Mouse (Mus musculus): ENCODE measurements around the gene Pbx1.
A peak's percentile ranks its signal among the peaks of the same experiment; 100 is the strongest.

The Pbx1 gene

DNA sequence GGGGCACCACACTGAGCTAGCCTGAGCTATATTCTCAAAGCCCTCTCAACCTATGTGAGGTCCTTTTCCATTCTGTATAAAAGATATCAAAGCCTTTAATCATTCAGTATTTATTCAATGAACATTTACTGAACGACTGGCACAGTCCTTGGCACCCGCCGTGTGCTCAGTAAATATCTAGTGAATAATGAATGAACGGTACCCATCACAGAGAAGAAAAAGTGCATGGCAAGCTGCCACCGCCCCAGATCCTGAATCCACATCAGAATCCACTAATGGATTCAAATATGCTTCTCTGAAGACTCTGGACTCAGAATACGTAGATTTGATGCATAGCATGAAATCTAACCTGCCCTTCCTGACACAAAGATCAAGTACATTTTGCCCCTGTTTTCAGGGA is 45.9 kb downstream of the Pbx1 start:
- no peak for DNase-seq (ENCODE audit: extremely low read depth, insufficient read length, low spot score)

- DNase-seq (ENCODE audit: extremely low read depth, insufficient read length, low spot score): no peak
Observed at GRCm38 (mm10) chr1:168384594-168384955, 47.5 kb downstream of the Pbx1 start.

DNA sequence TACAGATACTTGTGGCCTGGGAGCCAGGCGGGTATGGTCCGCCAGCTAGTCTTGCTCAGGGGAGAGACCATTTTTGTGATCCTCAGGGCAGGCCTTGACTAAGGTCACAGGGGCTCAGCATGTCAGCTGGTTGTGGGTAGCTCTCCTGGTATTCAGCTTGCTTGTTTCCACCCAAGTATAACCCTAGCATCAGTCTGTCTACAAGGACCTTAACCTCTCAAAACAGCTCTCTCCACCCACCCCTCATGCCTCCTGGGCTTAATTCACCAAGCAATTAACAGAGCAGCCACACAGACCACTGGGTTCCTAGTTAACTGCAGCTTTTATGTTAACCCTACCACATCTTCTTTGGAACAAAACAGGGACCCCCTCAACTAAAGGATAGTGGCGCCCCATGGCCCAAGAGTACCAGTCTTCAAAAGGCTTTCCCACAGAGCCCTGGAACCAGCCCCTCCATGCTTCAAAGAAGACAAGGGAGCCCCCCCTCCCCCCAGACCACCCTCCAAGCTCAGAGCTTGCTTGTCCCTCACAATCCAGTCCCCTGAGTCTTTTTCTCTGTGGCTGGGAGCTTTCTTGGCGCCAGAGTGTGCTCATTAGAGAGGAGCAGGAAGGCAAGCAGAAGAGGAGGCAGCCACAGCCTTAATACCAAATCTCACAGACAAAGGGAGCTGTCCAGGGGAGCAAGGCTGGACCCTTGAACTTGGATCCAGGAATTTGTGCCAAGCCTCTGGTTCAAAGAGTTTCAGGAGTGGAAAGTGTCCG is 48.1 kb downstream of the Pbx1 start:
- DNase-seq (ENCODE audit: extremely low read depth, insufficient read length, low spot score): no peak

DNA sequence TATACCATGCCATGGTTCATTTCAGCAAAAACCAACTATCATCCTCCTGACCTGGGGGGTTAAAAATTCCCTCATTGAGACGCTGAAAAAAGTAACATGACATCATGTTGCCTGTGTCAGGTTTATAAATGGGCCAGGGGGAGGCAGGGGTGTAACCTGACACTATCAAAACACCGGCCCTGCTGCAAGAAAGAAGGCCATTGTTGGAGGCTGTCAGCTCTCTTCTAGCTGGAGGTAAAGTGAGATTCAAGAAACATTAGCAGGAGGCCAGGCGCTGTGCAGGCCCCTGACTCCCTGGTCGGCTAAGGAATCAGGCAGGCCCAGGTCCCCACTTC is 49.3 kb downstream of the Pbx1 start:
- peak; percentile 60 for DNase-seq (ENCODE audit: extremely low read depth, insufficient read length, low spot score)

GRCm38 (mm10) chr1:168382106-168382822 is 49.8 kb downstream of the Pbx1 start:
- no peak for DNase-seq (ENCODE audit: extremely low read depth, insufficient read length, low spot score)

DNA sequence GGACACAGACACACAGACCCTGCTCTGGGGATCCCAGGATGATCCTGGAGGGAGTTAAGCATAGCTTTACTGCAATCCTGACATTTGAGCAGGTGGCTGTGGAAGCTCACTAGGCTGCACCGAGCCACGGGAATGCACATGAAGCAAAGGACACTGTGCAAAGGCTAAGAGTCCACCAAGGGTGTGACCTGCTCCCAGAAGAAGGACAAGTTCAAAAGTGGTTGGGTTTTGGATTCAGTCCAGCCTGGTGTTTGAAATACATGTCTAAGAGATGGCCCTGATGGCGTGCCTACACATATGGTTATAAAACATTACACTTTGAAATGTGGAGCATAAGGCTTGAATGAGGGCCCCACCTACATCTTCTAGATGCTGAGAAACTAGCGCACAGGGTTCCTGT is 50.6 kb downstream of the Pbx1 start:
- no peak for DNase-seq (ENCODE audit: extremely low read depth, insufficient read length, low spot score)

GRCm38 (mm10) chr1:168380241-168380770 is 51.8 kb downstream of the Pbx1 start:
- DNase-seq (ENCODE audit: extremely low read depth, insufficient read length, low spot score): no peak

DNA sequence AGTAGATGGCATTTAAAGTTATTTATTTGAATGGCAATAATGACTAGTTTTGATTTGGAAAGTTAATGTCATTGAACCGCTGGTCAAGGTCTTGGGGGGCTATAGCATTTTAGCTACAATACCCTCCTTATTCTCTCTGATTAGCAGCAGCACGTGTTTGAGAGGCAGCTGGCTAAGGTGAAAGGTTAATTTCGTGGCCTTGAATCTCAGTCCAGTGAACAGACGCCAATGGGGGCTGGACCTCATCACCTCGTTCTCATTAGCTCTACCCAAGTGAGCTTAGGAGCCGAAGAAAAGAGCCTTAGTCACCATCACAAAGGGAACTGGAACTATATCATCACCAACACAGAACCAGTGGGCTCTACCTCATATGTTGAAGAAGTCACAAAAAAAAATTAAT is 54.4 kb downstream of the Pbx1 start:
- DNase-seq (ENCODE audit: extremely low read depth, insufficient read length, low spot score): no peak

DNA sequence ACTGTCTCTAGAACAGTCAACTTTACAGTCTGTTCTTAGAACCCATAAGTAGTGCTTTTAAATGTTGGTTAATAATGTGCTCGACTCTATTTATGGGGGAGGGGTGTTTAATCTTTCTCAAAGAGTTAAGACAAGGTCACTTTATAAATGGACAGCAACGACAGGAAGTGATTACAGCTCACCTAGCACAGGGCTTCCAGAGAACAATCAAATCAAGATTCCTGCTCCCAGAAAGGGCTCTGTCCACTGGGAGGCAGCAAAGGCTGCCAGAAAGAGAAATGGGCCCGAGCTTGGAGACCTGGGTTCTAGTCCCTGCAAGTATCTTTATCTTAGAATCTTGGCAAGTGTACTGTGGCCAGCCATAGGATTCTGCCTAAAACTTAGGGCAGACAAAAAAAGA is 55.7 kb downstream of the Pbx1 start:
- DNase-seq (ENCODE audit: extremely low read depth, insufficient read length, low spot score): no peak

DNA sequence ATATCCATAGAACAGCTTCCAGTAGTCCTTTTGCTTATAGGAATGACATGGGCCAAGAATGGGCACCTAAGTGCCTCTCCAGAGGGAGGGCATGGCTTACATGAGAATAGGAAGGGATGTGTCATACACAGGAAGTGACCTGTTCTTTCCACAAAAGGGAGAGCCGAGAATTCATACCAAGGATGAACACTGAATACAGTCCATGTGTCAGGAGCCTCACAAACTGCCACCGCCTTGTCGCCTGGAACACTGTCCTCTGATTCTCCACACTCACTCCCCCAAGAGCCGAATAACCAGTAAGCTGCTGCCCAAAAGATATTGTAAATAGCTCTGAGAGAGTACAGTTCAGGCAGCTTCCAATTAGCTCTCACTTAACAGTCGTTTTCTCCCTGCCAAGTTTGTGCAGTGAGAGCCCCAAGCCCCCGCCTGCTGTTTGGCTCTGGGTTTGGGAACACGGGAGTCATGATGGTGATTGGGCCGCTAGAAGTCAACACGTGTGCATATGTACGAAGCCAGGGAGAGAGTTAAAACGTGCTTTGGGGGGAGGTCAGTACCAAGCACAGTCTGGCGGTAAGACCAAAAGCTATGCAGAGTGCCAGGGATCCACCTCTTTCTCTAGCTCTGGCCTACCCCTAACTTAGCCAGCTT is 57.0 kb downstream of the Pbx1 start:
- no peak for DNase-seq (ENCODE audit: extremely low read depth, insufficient read length, low spot score)

DNA sequence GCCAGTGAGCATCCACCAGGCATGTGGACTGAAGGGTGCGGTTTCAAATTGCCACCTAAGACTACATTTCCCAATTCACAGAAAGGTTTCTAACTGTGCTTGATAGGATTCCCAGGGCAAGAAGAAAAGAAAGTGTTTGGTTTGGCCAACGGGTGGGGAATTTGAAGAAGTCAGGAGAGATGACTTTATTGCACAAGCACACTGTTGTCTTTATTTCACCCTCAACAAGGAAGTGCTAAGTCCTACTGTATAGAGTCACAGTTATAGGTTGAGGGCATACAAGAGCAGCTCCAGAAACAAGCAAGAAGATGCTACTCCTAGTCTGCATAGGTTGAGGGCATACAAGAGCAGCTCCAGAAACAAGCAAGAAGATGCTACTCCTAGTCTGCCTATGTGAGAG is 60.0 kb downstream of the Pbx1 start:
- DNase-seq (ENCODE audit: extremely low read depth, insufficient read length, low spot score): no peak

DNA sequence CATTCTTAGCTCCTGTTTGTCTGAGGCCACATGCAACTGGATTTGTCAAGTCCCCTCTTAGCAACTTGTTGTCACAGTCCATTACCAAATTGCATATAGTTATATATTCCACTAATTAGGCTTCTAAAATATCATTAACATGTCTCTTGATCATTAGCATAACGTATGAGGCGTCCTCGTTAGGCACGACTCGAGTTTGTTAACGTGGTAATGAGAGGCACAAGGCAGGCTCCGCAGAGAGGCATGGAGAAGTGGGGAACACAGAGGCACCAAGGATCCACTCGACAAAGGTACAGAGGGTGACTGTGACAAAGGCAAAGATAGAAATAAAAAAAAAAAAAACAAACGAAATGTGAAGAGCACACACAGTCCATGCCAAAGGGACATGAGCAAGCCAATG is 61.1 kb downstream of the Pbx1 start:
- no peak for DNase-seq (ENCODE audit: extremely low read depth, insufficient read length, low spot score)

DNA sequence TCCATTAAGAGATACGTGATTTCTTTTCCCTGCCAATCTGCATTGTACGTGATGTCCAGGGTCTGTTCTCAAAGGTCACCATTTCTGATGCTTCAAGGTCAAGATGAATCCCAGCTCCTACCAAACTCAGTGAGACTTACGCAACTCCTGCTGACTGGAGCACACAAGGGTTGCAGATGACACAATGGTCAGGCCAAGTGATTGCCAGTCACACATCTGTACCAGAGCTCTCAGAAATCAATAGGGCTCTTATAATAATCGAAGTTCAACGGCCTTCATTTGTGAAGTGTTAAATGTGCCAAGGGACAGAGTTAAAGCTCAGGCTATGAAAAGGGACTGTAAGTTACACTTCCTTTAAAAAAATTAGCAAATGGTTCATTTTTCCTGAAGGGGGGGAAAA is 65.8 kb downstream of the Pbx1 start:
- no peak for DNase-seq (ENCODE audit: extremely low read depth, insufficient read length, low spot score)

DNA sequence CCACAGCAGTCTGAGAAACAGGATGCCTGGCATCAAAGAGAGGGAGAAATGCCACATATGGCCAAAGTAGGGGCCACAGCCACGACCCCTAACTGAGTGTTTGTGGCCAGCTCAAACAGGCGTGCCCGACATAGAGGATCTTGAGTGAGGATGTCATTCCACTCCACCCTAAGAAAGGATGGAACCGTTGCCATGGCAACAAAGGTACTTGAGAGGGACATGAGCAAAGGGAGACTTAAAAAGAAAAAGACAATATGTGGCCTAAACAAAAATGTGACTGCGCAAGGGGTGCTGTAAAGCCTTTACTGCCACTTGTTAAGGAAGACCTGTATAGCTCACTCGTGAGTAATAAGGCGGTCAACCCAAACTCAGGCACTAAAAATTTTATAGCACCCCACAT is 67.7 kb downstream of the Pbx1 start:
- no peak for DNase-seq (ENCODE audit: extremely low read depth, insufficient read length, low spot score)

DNA sequence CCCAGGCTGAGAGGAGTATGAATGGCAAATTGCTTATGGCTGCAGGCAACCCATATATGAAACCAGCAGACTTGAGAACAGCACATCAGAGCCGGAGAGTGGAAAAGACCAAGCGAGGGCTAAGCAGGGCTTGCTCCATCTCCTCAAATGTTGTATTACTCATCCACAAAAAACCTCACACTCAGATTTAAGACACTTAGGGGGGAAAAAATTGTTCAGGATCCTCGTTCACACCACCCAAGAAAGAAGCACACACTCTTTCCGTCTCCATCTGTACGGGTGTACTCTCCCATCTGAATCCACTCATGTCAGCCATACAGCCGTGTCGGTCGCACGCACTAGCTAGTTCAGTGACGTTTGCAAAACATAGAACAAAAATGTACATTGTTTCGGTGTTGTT is 69.0 kb downstream of the Pbx1 start:
- no peak for DNase-seq (ENCODE audit: extremely low read depth, insufficient read length, low spot score)

- peak; percentile 28 for DNase-seq (ENCODE audit: extremely low read depth, insufficient read length, low spot score)
Observed at GRCm38 (mm10) chr1:168362464-168362863, 69.6 kb downstream of the Pbx1 start.

DNA sequence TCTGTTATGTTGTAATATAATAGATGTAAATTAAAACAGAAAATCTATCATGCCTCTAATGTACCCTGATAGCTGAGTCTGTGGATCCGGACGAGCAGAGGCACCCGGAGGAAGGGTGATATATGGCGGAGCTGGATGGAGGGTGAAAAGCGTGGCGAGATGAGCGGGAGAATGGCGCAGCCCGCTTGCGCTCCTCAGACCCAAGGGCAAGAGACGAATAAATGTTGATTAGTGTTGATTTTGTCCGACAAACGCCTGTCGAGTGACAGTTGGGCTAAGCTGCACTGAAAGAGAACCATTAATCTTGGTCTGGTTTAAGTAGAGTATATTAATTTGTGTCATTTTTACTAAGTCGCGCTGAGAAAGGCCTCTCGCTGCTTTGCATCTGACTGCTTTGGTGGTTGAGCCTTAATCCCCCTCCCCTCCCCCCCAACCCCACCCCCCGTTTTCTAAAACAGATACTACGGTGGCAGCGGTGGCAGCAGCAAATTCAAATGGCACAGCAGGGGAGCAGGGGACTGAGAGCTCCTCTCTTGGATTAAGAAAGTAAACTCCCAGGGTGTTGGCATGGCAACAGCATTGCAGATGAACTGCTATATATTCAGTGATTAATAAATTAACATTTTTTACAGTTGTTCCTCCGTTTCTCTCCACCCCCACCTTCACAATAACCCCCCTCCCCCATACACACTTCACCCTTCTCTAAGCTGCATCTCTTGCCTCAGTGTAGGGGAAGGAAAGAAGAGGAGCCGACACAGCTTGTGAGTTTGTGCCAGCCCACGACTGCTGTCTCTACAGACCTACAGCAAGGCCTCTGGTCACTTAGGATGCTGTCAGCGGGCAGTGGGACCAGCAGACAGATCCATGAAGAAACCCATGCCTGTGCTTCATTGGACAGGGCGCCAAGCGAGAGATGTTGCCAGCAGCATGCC is 74.1 kb downstream of the Pbx1 start:
- DNase-seq (ENCODE audit: extremely low read depth, insufficient read length, low spot score): no peak

DNA sequence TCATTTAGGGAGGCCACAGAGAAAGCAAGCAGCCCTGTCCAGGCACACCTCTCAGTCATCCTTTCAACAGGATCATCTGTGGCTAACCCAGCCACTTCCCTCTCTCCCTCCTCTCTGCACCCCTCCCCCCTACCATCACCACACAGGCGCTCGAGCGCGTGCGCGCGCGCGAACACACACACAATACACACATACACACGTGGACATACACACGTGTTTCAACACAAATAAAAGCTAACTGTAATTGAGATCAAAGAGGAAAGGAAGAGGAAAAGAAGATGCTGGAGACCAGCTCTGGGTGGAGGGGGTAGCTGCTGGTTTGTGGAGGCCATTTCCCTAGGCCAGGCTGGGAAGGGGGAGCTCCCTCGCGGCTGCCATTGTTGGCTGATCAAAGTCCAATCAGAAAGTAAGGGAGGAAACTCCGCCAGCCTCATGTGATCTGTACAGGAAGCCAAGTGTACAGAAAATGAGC is 75.1 kb downstream of the Pbx1 start:
- no peak for DNase-seq (ENCODE audit: extremely low read depth, insufficient read length, low spot score)

DNA sequence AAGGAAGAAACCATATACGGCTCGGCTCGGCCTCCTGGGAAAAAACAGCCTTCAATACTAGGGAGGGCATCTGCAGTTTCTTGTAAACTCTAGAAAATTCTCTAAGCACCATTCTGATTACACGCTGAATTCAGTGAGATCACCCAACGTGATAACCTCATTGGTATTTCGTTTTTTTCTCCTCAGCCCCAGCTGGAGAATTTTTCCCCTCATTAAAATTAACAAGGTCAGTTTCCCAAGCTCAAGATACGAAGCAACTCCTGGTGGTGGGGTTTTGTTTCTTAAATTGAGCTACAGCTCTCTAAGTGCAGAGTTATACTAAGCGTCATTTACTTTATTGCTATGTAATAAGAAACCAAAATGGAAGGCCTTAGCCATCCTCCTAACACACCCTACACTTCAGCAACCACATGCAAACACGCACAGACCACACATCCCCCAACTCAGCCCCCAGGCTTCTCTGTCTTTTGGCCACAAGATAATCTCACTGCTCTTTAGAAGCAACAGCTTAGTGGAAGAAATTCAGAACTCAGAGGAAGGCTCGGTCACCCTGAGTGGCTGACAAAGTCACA is 76.0 kb downstream of the Pbx1 start:
- DNase-seq (ENCODE audit: extremely low read depth, insufficient read length, low spot score): no peak

DNA sequence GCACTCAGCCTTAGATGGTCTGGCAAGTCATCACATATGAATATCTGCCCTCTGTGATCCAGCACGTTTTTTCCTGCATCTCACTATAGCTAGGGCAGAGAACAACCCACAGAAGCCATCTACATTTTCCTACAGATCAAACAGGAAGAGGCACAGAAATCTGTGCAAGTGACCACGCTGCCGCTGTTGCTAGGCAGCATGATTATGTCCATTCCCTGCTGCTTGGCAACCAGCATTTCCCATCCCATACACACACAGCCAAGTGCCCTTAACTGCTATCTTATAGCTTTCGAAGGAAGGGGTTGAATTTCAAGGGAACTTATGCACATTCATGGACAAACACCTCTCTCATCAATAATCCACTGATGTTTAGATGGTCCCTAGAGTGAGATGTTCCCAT is 77.1 kb downstream of the Pbx1 start:
- no peak for DNase-seq (ENCODE audit: extremely low read depth, insufficient read length, low spot score)

Data from 3134 (cell line).